Mouse (Mus musculus): ENCODE results near the gene C1ra. TPM values are rescaled to one million over a fixed set of nuclear protein-coding genes. Genes with fewer than 3 reads are reported as not detected.
"Not testable (repeated sequence)": the region's sequence is repeated elsewhere in the genome, so short reads cannot be mapped to it uniquely, and the experiment has no call there.

Gene C1ra
- polyA plus RNA-seq, 1 experiment: 17.8 TPM

- Histone ChIP-seq H3K27me3 (ENCODE audit: control insufficient read depth, insufficient read depth, low read length) (no peaks in the 10 kb centered on the region), H3K36me3 (ENCODE audit: control insufficient read depth, insufficient read depth, low read length) (no peaks in the 10 kb centered on the region), H3K27ac (ENCODE audit: insufficient read depth, low read length) (no peak overlapping the region), H3K4me3 (ENCODE audit: extremely low read depth, insufficient read depth, insufficient read length) (no peak overlapping the region), H3K4me1 (ENCODE audit: control insufficient read depth, insufficient read depth, insufficient read length) (no peaks in the 10 kb centered on the region)
- no peak for DNase-seq (ENCODE audit: low read depth in 1 of 2, low spot score in 2 of 2)
- WGBS: 91% methylated on average over 10 of the region's 10 CpGs
- TF ChIP-seq POLR2A (IDR thresholded peaks at IDR 0.05; ENCODE audit: low read depth, low read length): no peak
- TF ChIP-seq CTCF (IDR thresholded peaks at IDR 0.05; ENCODE audit: extremely low read depth, insufficient read depth, insufficient read length, insufficient replicate concordance): no peak
Observed at GRCm38 (mm10) chr6:124499914-124500566, 12.2 kb upstream of the C1ra start.

- no peak overlapping the region for H3K4me3 ChIP-seq (ENCODE audit: extremely low read depth, insufficient read depth, insufficient read length)
- no peak for DNase-seq (ENCODE audit: low read depth in 1 of 2, low spot score in 2 of 2)
- no peaks in the 10 kb centered on the region for H3K27me3 ChIP-seq (ENCODE audit: control insufficient read depth, insufficient read depth, low read length)
- no peaks in the 10 kb centered on the region for H3K36me3 ChIP-seq (ENCODE audit: control insufficient read depth, insufficient read depth, low read length)
- H3K4me1 ChIP-seq (ENCODE audit: control insufficient read depth, insufficient read depth, insufficient read length): peaks cover 3% of the 10 kb centered on the region; the same call in 1 of the 2 replicates
- no peak overlapping the region for H3K27ac ChIP-seq (ENCODE audit: insufficient read depth, low read length)
- TF ChIP-seq CTCF (IDR thresholded peaks at IDR 0.05; ENCODE audit: extremely low read depth, insufficient read depth, insufficient read length, insufficient replicate concordance): no peak
- no peak for TF ChIP-seq POLR2A (IDR thresholded peaks at IDR 0.05; ENCODE audit: low read depth, low read length)
- 93% methylated on average over 4 of the region's 4 CpGs for WGBS
Observed at GRCm38 (mm10) chr6:124501473-124501872, 10.7 kb upstream of the C1ra start.

- H3K27ac ChIP-seq (ENCODE audit: insufficient read depth, low read length): no peak overlapping the region
- H3K27me3 ChIP-seq (ENCODE audit: control insufficient read depth, insufficient read depth, low read length): no peaks in the 10 kb centered on the region
- no peaks in the 10 kb centered on the region for H3K36me3 ChIP-seq (ENCODE audit: control insufficient read depth, insufficient read depth, low read length)
- H3K4me1 ChIP-seq (ENCODE audit: control insufficient read depth, insufficient read depth, insufficient read length): peaks cover 3% of the 10 kb centered on the region; the same call in 1 of the 2 replicates
- 90% methylated on average over 5 of the region's 5 CpGs for WGBS
- H3K4me3 ChIP-seq (ENCODE audit: extremely low read depth, insufficient read depth, insufficient read length): no peak overlapping the region
- no peak for DNase-seq (ENCODE audit: low read depth in 1 of 2, low spot score in 2 of 2)
- TF ChIP-seq POLR2A (IDR thresholded peaks at IDR 0.05; ENCODE audit: low read depth, low read length) (no peak), CTCF (IDR thresholded peaks at IDR 0.05; ENCODE audit: extremely low read depth, insufficient read depth, insufficient read length, insufficient replicate concordance) (no peak)
Observed at GRCm38 (mm10) chr6:124502021-124502420, 10.2 kb upstream of the C1ra start.

GRCm38 (mm10) chr6:124505028-124505427 is 7.2 kb upstream of the C1ra start:
- Histone ChIP-seq H3K27ac (ENCODE audit: insufficient read depth, low read length) (peak overlapping the region; percentile 2; the same call in 1 of the 2 replicates), H3K4me3 (ENCODE audit: extremely low read depth, insufficient read depth, insufficient read length) (no peak overlapping the region), H3K36me3 (ENCODE audit: control insufficient read depth, insufficient read depth, low read length) (no peaks in the 10 kb centered on the region), H3K27me3 (ENCODE audit: control insufficient read depth, insufficient read depth, low read length) (no peaks in the 10 kb centered on the region), H3K4me1 (ENCODE audit: control insufficient read depth, insufficient read depth, insufficient read length) (peaks cover 3% of the 10 kb centered on the region; the same call in 1 of the 2 replicates)
- TF ChIP-seq CTCF (IDR thresholded peaks at IDR 0.05; ENCODE audit: extremely low read depth, insufficient read depth, insufficient read length, insufficient replicate concordance) (no peak), POLR2A (IDR thresholded peaks at IDR 0.05; ENCODE audit: low read depth, low read length) (no peak)
- DNase-seq (ENCODE audit: low read depth in 1 of 2, low spot score in 2 of 2): peak in 1 of 2 experiments; percentile 10
- 4% methylated on average over 4 of the region's 4 CpGs for WGBS

- no peak for DNase-seq (ENCODE audit: low read depth in 1 of 2, low spot score in 2 of 2)
- H3K27ac ChIP-seq (ENCODE audit: insufficient read depth, low read length): no peak overlapping the region
- H3K4me3 ChIP-seq (ENCODE audit: extremely low read depth, insufficient read depth, insufficient read length): no peak overlapping the region
- H3K36me3 ChIP-seq (ENCODE audit: control insufficient read depth, insufficient read depth, low read length): no peaks in the 10 kb centered on the region
- peaks cover 3% of the 10 kb centered on the region; the same call in 1 of the 2 replicates for H3K4me1 ChIP-seq (ENCODE audit: control insufficient read depth, insufficient read depth, insufficient read length)
- 88% methylated on average over 6 of the region's 6 CpGs for WGBS
- no peaks in the 10 kb centered on the region for H3K27me3 ChIP-seq (ENCODE audit: control insufficient read depth, insufficient read depth, low read length)
- TF ChIP-seq CTCF (IDR thresholded peaks at IDR 0.05; ENCODE audit: extremely low read depth, insufficient read depth, insufficient read length, insufficient replicate concordance) (no peak), POLR2A (IDR thresholded peaks at IDR 0.05; ENCODE audit: low read depth, low read length) (no peak)
Observed at GRCm38 (mm10) chr6:124506991-124507390, 5.2 kb upstream of the C1ra start.

- Histone ChIP-seq H3K27me3 (ENCODE audit: control insufficient read depth, insufficient read depth, low read length) (no peaks in the 10 kb centered on the region), H3K4me3 (ENCODE audit: extremely low read depth, insufficient read depth, insufficient read length) (no peak overlapping the region), H3K4me1 (ENCODE audit: control insufficient read depth, insufficient read depth, insufficient read length) (peaks cover 3% of the 10 kb centered on the region; the same call in 1 of the 2 replicates), H3K27ac (ENCODE audit: insufficient read depth, low read length) (no peak overlapping the region), H3K36me3 (ENCODE audit: control insufficient read depth, insufficient read depth, low read length) (no peaks in the 10 kb centered on the region)
- 61% methylated on average over 10 of the region's 10 CpGs for WGBS
- no peak for TF ChIP-seq POLR2A (IDR thresholded peaks at IDR 0.05; ENCODE audit: low read depth, low read length)
- TF ChIP-seq CTCF (IDR thresholded peaks at IDR 0.05; ENCODE audit: extremely low read depth, insufficient read depth, insufficient read length, insufficient replicate concordance): no peak
- DNase-seq (ENCODE audit: low read depth in 1 of 2, low spot score in 2 of 2): no peak
Observed at GRCm38 (mm10) chr6:124508292-124508691, 3.9 kb upstream of the C1ra start.

- not testable (repeated sequence) for H3K36me3 ChIP-seq (ENCODE audit: control insufficient read depth, insufficient read depth, low read length); DNase-seq (ENCODE audit: low read depth in 1 of 2, low spot score in 2 of 2); H3K4me3 ChIP-seq (ENCODE audit: extremely low read depth, insufficient read depth, insufficient read length); H3K4me1 ChIP-seq (ENCODE audit: control insufficient read depth, insufficient read depth, insufficient read length); H3K27me3 ChIP-seq (ENCODE audit: control insufficient read depth, insufficient read depth, low read length); H3K27ac ChIP-seq (ENCODE audit: insufficient read depth, low read length)
- 84% methylated on average over 5 of the region's 5 CpGs for WGBS
Observed at GRCm38 (mm10) chr6:124509192-124509591, 3.0 kb upstream of the C1ra start.

Measured in spleen, adult 2 months (tissue).